Mouse (Mus musculus) R1 (cell line): ENCODE results near the gene Pnpla8.

Experiments used
- DNase-seq: peaks from one replicate; pipeline ENCODE4 v3.0.0-alpha.2; 2018; ENCODE audit warnings: low read depth, low spot score

Gene Pnpla8

DNA sequence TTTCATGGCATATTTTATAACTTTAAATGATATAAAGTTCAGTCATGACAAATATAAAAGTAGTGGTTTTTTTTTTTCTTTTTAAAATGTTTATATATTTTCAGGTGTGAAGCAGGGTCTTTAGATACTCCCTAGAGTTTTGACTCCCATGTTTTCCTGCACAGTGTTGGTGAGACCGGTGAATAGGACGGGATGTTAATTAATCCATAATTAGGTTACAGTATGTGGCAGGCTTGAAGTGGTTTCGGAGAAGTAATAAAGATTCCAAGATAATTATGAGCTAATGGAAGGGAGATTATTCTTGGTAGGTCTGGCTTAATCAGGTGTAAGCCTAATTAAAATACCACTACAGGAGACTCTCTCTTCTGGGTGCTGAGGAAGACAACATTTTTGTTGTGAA lies 125.0 kb downstream of the Pnpla8 start:
- DNase-seq, result no peak

DNA sequence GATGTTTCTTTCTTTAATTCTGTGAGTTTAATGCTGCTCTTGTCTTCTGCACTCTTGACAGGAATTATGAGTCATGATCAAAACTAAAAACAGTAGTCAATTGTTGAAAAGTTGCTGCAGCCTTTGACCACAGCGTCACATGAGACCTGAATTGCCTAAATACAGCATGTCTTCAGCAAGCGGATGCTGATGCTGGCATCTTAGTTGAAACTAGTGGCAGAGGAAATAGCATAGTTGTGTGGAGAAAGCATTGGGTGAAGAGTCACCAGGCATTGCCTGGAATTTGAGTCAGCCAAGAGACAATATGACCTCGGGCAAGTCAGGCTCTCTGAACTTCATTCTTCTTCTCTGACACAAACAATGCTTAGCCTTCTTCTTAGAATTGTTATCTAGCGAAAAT lies 133.9 kb downstream of the Pnpla8 start:
- DNase-seq, result no peak

DNA sequence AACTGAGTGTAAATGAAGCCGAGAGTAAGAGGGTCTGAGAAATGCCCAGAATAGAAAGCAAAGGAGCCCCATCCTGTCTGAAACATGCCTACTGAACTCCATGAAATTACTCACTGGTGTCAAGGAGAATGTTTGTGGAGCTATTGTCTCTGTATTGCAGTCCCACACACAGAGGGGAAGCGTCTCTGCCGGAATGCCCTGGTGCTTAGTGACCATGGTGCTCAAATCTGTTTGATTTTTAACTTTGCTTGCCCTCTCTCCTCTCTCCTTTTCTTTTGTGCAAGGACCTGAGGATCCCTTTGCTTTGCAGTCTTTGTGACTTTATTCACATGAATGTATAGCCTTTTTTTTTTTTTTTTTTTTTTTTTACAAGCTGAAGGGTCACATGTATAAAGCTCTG lies 136.3 kb downstream of the Pnpla8 start:
- DNase-seq, result no peak

DNA sequence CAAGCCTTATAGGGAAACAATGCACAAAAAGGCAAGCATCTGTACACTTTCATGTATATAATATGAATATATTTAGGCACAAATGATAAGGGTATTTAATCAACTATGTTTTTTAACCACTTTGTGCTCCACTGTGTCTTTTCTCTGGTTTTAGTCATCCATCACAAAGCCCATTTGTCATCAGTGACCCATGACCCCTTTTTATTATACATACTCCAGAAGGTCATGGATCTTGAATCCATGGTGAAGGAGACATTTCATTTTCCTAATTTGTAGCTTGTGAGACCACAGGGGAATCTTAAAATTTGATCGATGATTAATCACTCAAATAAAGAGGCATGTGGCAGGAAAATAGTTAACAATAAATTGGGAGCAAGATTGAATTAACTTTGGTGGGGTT lies 136.7 kb downstream of the Pnpla8 start:
- no peak for DNase-seq

DNA sequence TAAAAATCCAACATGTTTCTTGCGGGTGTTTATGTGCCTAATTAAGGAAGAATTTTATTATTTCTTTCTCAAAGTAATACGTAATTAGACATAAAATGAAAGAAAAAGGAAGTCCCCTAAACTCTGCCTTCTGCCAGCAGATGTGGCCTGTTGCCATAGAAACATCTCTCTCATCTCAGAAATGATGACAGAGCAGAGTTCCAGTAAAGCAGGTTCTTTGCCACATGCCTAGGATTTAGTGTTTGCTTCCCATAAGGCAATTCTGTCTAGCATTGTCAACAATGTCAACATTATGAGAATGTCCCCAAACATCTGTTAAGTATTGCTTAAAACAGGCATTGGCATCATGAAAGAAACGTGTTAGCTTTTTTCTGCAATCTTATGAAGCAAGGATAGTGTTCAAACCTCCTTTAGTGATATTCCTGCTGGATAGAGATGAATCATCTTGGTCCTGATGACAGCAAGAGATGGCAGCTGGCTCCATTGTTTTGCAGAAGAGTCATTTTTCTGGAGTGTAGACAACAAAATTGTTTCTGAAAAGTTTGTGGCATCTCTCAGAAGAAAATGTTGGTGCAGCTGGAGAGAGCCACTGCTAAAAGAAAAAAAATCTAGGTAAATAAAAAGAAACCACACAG lies 150.0 kb downstream of the Pnpla8 start:
- DNase-seq, result no peak
